Mouse (Mus musculus) layer of hippocampus, postnatal 36 days (tissue): ENCODE data around the gene Rap1gap. TPM values are rescaled to one million over a fixed set of nuclear protein-coding genes. Genes with fewer than 3 reads are reported as not detected.

Source experiments
- DNase-seq, 2 experiments: peaks; one replicate each; pipeline ENCODE4 v3.0.0; 2022
- total RNA-seq, 2 experiments: library from RNA; stranded (reverse); gene quantifications; 2 replicates each; pipeline ENCODE4 v1.2.3; 2021

The Rap1gap gene
- total RNA-seq, 2 experiments from 2014 or later = 273 to 281 TPM

GRCm38 (mm10) chr4:137778397-137779184 is 114.1 kb downstream of the Rap1gap start:
- DNase-seq = no peak

Other genes with a start within 250 kb of the Rap1gap start
- not detected for gene Cela3b, start 234.2 kb upstream of the Rap1gap start, total RNA-seq
- not detected for gene 1700013G24Rik, start 211.4 kb upstream of the Rap1gap start, total RNA-seq
- 1 to 10 TPM; 6.4 to 7.3 TPM for gene Hspg2, start 196.0 kb upstream of the Rap1gap start, total RNA-seq
- gene Ldlrad2, start 90.2 kb upstream of the Rap1gap start, total RNA-seq = not detected
- gene Usp48, start 71.0 kb upstream of the Rap1gap start, total RNA-seq = 100 to 1,000 TPM; 128 to 141 TPM
- 1 to 10 TPM; 6.0 to 8.1 TPM for gene Alpl, start 131.7 kb downstream of the Rap1gap start, total RNA-seq
- gene Ece1, start 197.5 kb downstream of the Rap1gap start, total RNA-seq = 10 to 100 TPM; 54.4 to 57.3 TPM